In the genomic region with DNA sequence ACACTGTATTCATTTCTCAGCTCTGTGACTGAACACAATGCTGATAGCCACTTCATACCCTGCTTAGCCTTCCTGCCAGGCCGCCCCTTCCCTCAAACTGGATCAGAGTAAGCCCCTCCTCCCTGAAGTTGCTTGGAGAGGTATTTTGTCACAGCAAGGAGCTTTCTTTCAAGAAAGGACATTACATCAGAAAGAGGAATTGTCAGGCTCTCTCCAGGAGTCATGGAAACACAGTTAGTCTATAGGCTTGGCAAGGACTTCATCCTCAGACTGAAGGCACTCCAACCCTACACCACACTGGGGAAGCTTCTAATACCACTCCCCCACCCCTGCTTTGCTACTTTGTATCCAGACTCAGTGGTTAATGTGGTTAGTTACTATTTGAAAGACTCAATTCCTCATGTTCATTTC, we compare ENCODE assay signal across 24 mouse cellular contexts.
DNase-seq lines count a peak whose midpoint lies in the region; ATAC-seq and TF ChIP-seq lines count a peak whose summit lies in the region.
"Had no signal": no experiment of that assay in that cellular context is flagged by ENCODE, and none has a peak within 500 bp of the region (broad histone marks: within the 10 kb centered on the region; RNA-seq: fewer than 3 reads in every experiment).

No protein-coding gene starts in this region.

- no peaks in the 10 kb centered on the region; the same call in 1 of the 2 replicates for H3K9me3 ChIP-seq in forebrain, embryonic 13.5 days (replicated peaks)
- H3K9me3 ChIP-seq in forebrain, postnatal 0 days (ENCODE audit: low read length) = no peaks in the 10 kb centered on the region
- H3K9me3 ChIP-seq in midbrain, embryonic 15.5 days = no peaks in the 10 kb centered on the region
- H3K9me3 ChIP-seq in midbrain, embryonic 11.5 days (ENCODE audit: control insufficient read depth, low read length) = no peaks in the 10 kb centered on the region
- H3K9me3 ChIP-seq in hindbrain, embryonic 14.5 days (ENCODE audit: control insufficient read depth, low read length) = no peaks in the 10 kb centered on the region
- H3K9me3 ChIP-seq in neural tube, embryonic 14.5 days (ENCODE audit: control insufficient read depth, low read length) = no peaks in the 10 kb centered on the region
- H3K9me3 ChIP-seq: embryonic facial prominence, embryonic 12.5 days; limb, embryonic 13.5 days had no signal

- no peak for TF ChIP-seq CTCF in forebrain, postnatal 0 days (IDR thresholded peaks at IDR 0.05; ENCODE audit: low read depth)

- H3K9ac ChIP-seq in forebrain, embryonic 13.5 days = no peak overlapping the region
- no peak overlapping the region for H3K9ac ChIP-seq in forebrain, postnatal 0 days
- no peak overlapping the region for H3K9ac ChIP-seq in midbrain, embryonic 15.5 days
- H3K9ac ChIP-seq in midbrain, embryonic 11.5 days (ENCODE audit: low read length) = no peak overlapping the region
- no peak overlapping the region for H3K9ac ChIP-seq in hindbrain, embryonic 14.5 days
- H3K9ac ChIP-seq in neural tube, embryonic 14.5 days (replicated peaks; ENCODE audit: low read depth, low read length) = no peak overlapping the region
- H3K9ac ChIP-seq: embryonic facial prominence, embryonic 12.5 days; limb, embryonic 13.5 days; liver, embryonic 14.5 days; lung, embryonic 14.5 days had no signal

- H3K4me1 ChIP-seq in forebrain, embryonic 13.5 days = peaks cover 16% of the 10 kb centered on the region
- no peaks in the 10 kb centered on the region for H3K4me1 ChIP-seq in forebrain, postnatal 0 days (ENCODE audit: insufficient read depth)
- H3K4me1 ChIP-seq in midbrain, embryonic 15.5 days = peaks cover 4% of the 10 kb centered on the region; the same call in 1 of the 2 replicates
- peaks cover 2% of the 10 kb centered on the region; the same call in 1 of the 2 replicates for H3K4me1 ChIP-seq in midbrain, embryonic 11.5 days (ENCODE audit: control insufficient read depth, insufficient read depth, low read length)
- H3K4me1 ChIP-seq in hindbrain, embryonic 14.5 days (replicated peaks; ENCODE audit: control insufficient read depth, insufficient read depth, low read length) = peaks cover 9% of the 10 kb centered on the region; the same call in 1 of the 2 replicates
- peaks cover 4% of the 10 kb centered on the region; the same call in 1 of the 2 replicates for H3K4me1 ChIP-seq in neural tube, embryonic 14.5 days (ENCODE audit: control insufficient read depth, insufficient read depth, low read length)
- H3K4me1 ChIP-seq: embryonic facial prominence, embryonic 12.5 days had no signal

- no peak overlapping the region for H3K27ac ChIP-seq in forebrain, embryonic 13.5 days
- no peak overlapping the region for H3K27ac ChIP-seq in forebrain, postnatal 0 days (ENCODE audit: low read depth, low read length)
- no peak overlapping the region for H3K27ac ChIP-seq in midbrain, embryonic 15.5 days
- no peak overlapping the region for H3K27ac ChIP-seq in midbrain, embryonic 11.5 days (ENCODE audit: low read depth, low read length)
- H3K27ac ChIP-seq in hindbrain, embryonic 14.5 days = no peak overlapping the region
- H3K27ac ChIP-seq in neural tube, embryonic 14.5 days (ENCODE audit: low read depth, low read length) = no peak overlapping the region
- H3K27ac ChIP-seq: embryonic facial prominence, embryonic 12.5 days; limb, embryonic 13.5 days; liver, embryonic 14.5 days had no signal

- H3K4me2 ChIP-seq in forebrain, embryonic 13.5 days = no peak overlapping the region
- H3K4me2 ChIP-seq in forebrain, postnatal 0 days (ENCODE audit: low read depth) = no peak overlapping the region
- no peak overlapping the region for H3K4me2 ChIP-seq in midbrain, embryonic 15.5 days
- H3K4me2 ChIP-seq in midbrain, embryonic 11.5 days = no peak overlapping the region
- H3K4me2 ChIP-seq in hindbrain, embryonic 14.5 days (replicated peaks) = no peak overlapping the region
- no peak overlapping the region for H3K4me2 ChIP-seq in neural tube, embryonic 14.5 days (ENCODE audit: low read depth, low read length)
- H3K4me2 ChIP-seq: embryonic facial prominence, embryonic 12.5 days; heart, embryonic 11.5 days; limb, embryonic 13.5 days; lung, embryonic 14.5 days had no signal

- no peaks in the 10 kb centered on the region for H3K27me3 ChIP-seq in forebrain, embryonic 13.5 days
- H3K27me3 ChIP-seq in forebrain, postnatal 0 days (ENCODE audit: insufficient read depth, low read length) = no peaks in the 10 kb centered on the region
- H3K27me3 ChIP-seq in midbrain, embryonic 15.5 days (replicated peaks) = no peaks in the 10 kb centered on the region
- no peaks in the 10 kb centered on the region for H3K27me3 ChIP-seq in midbrain, embryonic 11.5 days (ENCODE audit: control insufficient read depth, insufficient read depth, low read length)
- H3K27me3 ChIP-seq in hindbrain, embryonic 14.5 days (ENCODE audit: control insufficient read depth, insufficient read depth, low read length) = no peaks in the 10 kb centered on the region
- no peaks in the 10 kb centered on the region for H3K27me3 ChIP-seq in neural tube, embryonic 14.5 days (ENCODE audit: control insufficient read depth, insufficient read depth, low read length)
- H3K27me3 ChIP-seq: embryonic facial prominence, embryonic 12.5 days; limb, embryonic 13.5 days; Patski had no signal

- WGBS in forebrain, embryonic 13.5 days = 42% methylated on average over 1 of the region's 1 CpGs
- 47% methylated on average over 1 of the region's 1 CpGs for WGBS in forebrain, postnatal 0 days
- WGBS in midbrain, embryonic 15.5 days = 33% methylated on average over 1 of the region's 1 CpGs
- WGBS in midbrain, embryonic 11.5 days = 46% methylated on average over 1 of the region's 1 CpGs
- 44% methylated on average over 1 of the region's 1 CpGs for WGBS in hindbrain, embryonic 14.5 days
- WGBS in neural tube, embryonic 14.5 days = 59% methylated on average over 1 of the region's 1 CpGs

- H3K4me3 ChIP-seq in forebrain, embryonic 13.5 days = no peak overlapping the region
- H3K4me3 ChIP-seq in forebrain, postnatal 0 days (ENCODE audit: low read depth, low read length) = no peak overlapping the region
- no peak overlapping the region for H3K4me3 ChIP-seq in midbrain, embryonic 15.5 days
- no peak overlapping the region for H3K4me3 ChIP-seq in midbrain, embryonic 11.5 days (ENCODE audit: low read depth, low read length)
- no peak overlapping the region for H3K4me3 ChIP-seq in hindbrain, embryonic 14.5 days (replicated peaks; ENCODE audit: low read length)
- no peak overlapping the region for H3K4me3 ChIP-seq in neural tube, embryonic 14.5 days (ENCODE audit: low read depth, low read length)
- H3K4me3 ChIP-seq: embryonic facial prominence, embryonic 12.5 days; limb, embryonic 13.5 days had no signal

- DNase-seq in forebrain, postnatal 0 days = no peak
- no peak for DNase-seq in midbrain, embryonic 11.5 days (ENCODE audit: low spot score, missing footprints)
- no peak for DNase-seq in hindbrain, embryonic 14.5 days (ENCODE audit: low spot score)
- no peak for DNase-seq in frontal cortex, postnatal 14 days (ENCODE audit: low spot score in 2 of 2)
- no peak for DNase-seq in MN1 (ENCODE audit: low spot score)
- DNase-seq: adrenal gland, adult 8-10 months; cerebellum, adult 2 months; cerebellum, postnatal 25 days; gastrocnemius, postnatal 14 days; heart, adult 11 months; kidney, postnatal 36 days; lung, embryonic 14.5 days; thymus, adult 2 months had no signal

- peak; percentile 45; the same call in 1 of the 2 replicates for ATAC-seq in forebrain, embryonic 13.5 days
- no peak for ATAC-seq in forebrain, postnatal 0 days
- peak; percentile 56; the same call in 1 of the 2 replicates for ATAC-seq in midbrain, embryonic 15.5 days (replicated peaks)
- no peak for ATAC-seq in midbrain, embryonic 11.5 days (ENCODE audit: low FRiP score)
- ATAC-seq in hindbrain, embryonic 14.5 days (ENCODE audit: low FRiP score) = peak; percentile 58; the same call in 1 of the 2 replicates
- peak; percentile 46; the same call in 1 of the 2 replicates for ATAC-seq in neural tube, embryonic 14.5 days (ENCODE audit: low read depth)
- ATAC-seq: activated CD4-positive, CD25-positive, alpha-beta regulatory T cell, adult 4 months; CD4-positive, CD25-positive, alpha-beta regulatory T cell, adult 4 months; intestine, embryonic 16.5 days; Patski had no signal

- peaks cover 22% of the 10 kb centered on the region for H3K36me3 ChIP-seq in forebrain, embryonic 13.5 days (ENCODE audit: poor library complexity, severe bottlenecking)
- H3K36me3 ChIP-seq in forebrain, postnatal 0 days (ENCODE audit: insufficient read depth) = peaks cover 19% of the 10 kb centered on the region; the same call in 1 of the 2 replicates
- H3K36me3 ChIP-seq in midbrain, embryonic 15.5 days (replicated peaks) = peaks cover 16% of the 10 kb centered on the region
- H3K36me3 ChIP-seq in midbrain, embryonic 11.5 days (ENCODE audit: control insufficient read depth, insufficient read depth, low read length) = peaks cover 12% of the 10 kb centered on the region
- H3K36me3 ChIP-seq in hindbrain, embryonic 14.5 days (replicated peaks; ENCODE audit: control insufficient read depth, insufficient read depth) = peaks cover 31% of the 10 kb centered on the region
- H3K36me3 ChIP-seq in neural tube, embryonic 14.5 days (ENCODE audit: control insufficient read depth, insufficient read depth, low read length) = 0 out of 2 replicates have a peak, but pooled peaks cover 5% of the 10 kb centered on the region

Comparison
In these comparisons a context has a peak if more than half of its experiments do, and no peak if none do; other contexts are left out.
1. ATAC-seq: peak in forebrain, embryonic 13.5 days (single experiment), midbrain, embryonic 15.5 days (single experiment), hindbrain, embryonic 14.5 days (single experiment) and neural tube, embryonic 14.5 days (single experiment); none in forebrain, postnatal 0 days (single experiment) and midbrain, embryonic 11.5 days (single experiment).